Mouse (Mus musculus) adrenal gland, postnatal 14 days (tissue): ENCODE results near the gene Prdx6b. TPM values are rescaled to one million over a fixed set of nuclear protein-coding genes. Genes with fewer than 3 reads are reported as not detected.

Experiments
- DNase-seq: peaks from one replicate; pipeline ENCODE4 v3.0.0; 2021; ENCODE audit warnings: mixed read lengths
- total RNA-seq: library from RNA; stranded (reverse); gene quantifications from 2 replicates; pipeline ENCODE4 v1.2.3, GENCODE M21; 2021

Prdx6b gene
- total RNA-seq, 1 experiment from 2014 or later, result not detected

- DNase-seq, result no peak
Observed at GRCm38 (mm10) chr2:80327272-80327671, 35.0 kb downstream of the Prdx6b start.

GRCm38 (mm10) chr2:80328961-80329653 lies 36.8 kb downstream of the Prdx6b start:
- DNase-seq, result no peak

DNA sequence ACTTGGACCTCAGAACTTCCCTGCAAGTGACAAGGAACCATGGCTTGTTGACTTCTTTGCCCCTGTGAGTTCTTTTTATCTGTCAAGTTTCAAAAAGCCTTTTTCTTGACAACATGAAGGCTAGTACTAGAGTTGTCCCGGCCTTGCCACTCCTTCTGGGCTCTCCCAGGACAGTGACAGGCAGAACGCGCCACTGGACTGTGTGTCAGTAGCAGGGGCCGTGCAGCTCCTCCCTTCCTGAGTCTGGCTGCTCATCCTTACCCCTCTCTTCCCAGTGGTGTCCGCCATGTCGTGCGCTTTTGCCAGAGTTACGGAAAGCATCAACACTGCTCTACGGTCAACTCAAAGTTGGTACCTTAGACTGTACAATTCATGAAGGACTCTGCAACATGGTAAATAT lies 48.3 kb downstream of the Prdx6b start:
- DNase-seq, result no peak

Other genes starting within 250 kb of the Prdx6b start
- gene Pde1a, start 163.0 kb upstream of the Prdx6b start, total RNA-seq, result 14.6 and 20.6 TPM in 2 replicates
- 43.0 and 48.3 TPM in 2 replicates for gene Dnajc10, start 23.0 kb downstream of the Prdx6b start, total RNA-seq
- gene Frzb, start 155.2 kb downstream of the Prdx6b start, total RNA-seq, result 84.5 and 137 TPM in 2 replicates